In the genomic region with DNA sequence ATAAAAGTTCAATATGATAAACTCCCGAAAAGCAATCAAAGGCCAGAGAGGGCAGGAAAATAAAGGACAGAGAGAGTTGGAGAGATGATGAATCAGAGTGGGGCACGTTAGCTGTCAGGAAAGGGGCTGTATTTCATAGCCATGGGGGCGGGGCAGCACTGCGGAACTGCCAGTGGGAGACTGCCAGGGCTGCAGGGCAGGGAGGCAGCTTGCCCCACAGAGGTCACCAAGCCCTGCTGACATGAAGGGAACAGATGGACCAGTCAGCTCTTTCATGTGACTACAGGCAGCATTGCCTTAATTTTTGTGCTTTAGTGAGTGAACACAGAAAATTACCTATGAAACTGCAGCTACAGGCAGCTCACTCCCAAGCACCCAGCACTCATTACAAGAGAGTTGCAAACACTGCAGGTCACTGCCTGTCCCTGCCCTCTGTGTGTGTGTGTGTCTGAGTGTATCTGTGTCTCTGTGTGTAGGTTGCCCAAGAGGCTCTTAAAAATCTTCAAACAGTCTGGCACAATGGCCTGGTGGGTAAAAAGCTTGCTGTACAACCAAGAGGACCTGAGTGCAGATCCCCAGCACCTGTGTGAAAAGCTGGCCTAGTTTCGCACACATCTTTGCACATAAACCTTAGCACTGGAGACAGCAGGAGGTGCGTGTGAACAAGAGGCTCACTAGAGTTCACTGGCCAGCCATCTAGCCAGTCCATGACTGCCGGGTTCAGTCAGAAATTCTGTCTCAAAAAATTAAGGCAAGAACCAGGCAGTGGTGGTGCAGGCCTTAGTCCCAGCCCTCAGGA, we compare ENCODE assay signal across 8 mouse cellular contexts.
DNase-seq lines count a peak whose midpoint lies in the region; ATAC-seq lines count a peak whose summit lies in the region.

No protein-coding gene starts in this region.

- H3K9me3 ChIP-seq in kidney, embryonic 14.5 days (ENCODE audit: control insufficient read depth, low read length): no peaks in the 10 kb centered on the region
- no peaks in the 10 kb centered on the region for H3K9me3 ChIP-seq in heart, embryonic 12.5 days (replicated peaks)

- H3K4me1 ChIP-seq in kidney, embryonic 14.5 days (ENCODE audit: control insufficient read depth, insufficient read depth, low read length): no peaks in the 10 kb centered on the region; the same call in 1 of the 2 replicates
- peaks cover 3% of the 10 kb centered on the region for H3K4me1 ChIP-seq in heart, embryonic 12.5 days (replicated peaks)

- H3K79me2 ChIP-seq in macrophage (ENCODE audit: inconsistent target): no peaks in the 10 kb centered on the region

- no peak for ATAC-seq in kidney, embryonic 14.5 days (ENCODE audit: low FRiP score, low TSS enrichment)
- no peak for ATAC-seq in heart, embryonic 12.5 days (ENCODE audit: insufficient number of reproducible peaks, low FRiP score)

- no peak overlapping the region for H3K4me3 ChIP-seq in kidney, embryonic 14.5 days (ENCODE audit: low read length)
- no peak overlapping the region for H3K4me3 ChIP-seq in macrophage (ENCODE audit: inconsistent target)
- no peak overlapping the region for H3K4me3 ChIP-seq in heart, embryonic 12.5 days

- no peak overlapping the region for H3K27ac ChIP-seq in kidney, embryonic 14.5 days (ENCODE audit: low read depth, low read length)
- peak overlapping the region; percentile 62 for H3K27ac ChIP-seq in macrophage
- H3K27ac ChIP-seq in heart, embryonic 12.5 days (ENCODE audit: poor library complexity, severe bottlenecking): no peak overlapping the region

- H3K27me3 ChIP-seq in kidney, embryonic 14.5 days (ENCODE audit: control insufficient read depth, insufficient read depth, low read length): no peaks in the 10 kb centered on the region
- H3K27me3 ChIP-seq in heart, embryonic 12.5 days (replicated peaks): no peaks in the 10 kb centered on the region

- WGBS in kidney, embryonic 14.5 days: 42% methylated on average over 7 of the region's 7 CpGs
- whole genome bisulfite sequencing in macrophage (ENCODE audit: missing documents): 45% methylated on average over 7 of the region's 7 CpGs
- 64% methylated on average over 7 of the region's 7 CpGs for WGBS in heart, embryonic 12.5 days

- peak; percentile 29 for DNase-seq in kidney, adult 11 months
- DNase-seq in adrenal gland, postnatal 25 days: peak; percentile 88
- DNase-seq in gastrocnemius, postnatal 25 days: peak; percentile 67
- DNase-seq in testis, postnatal 10 days (ENCODE audit: low spot score): no peak
- DNase-seq in natural killer cell, adult 2 months (ENCODE audit: low spot score in 2 of 2): no peak

- H3K36me3 ChIP-seq in kidney, embryonic 14.5 days (ENCODE audit: control insufficient read depth, insufficient read depth, low read length): no peaks in the 10 kb centered on the region
- no peaks in the 10 kb centered on the region for H3K36me3 ChIP-seq in macrophage (ENCODE audit: inconsistent target)
- no peaks in the 10 kb centered on the region for H3K36me3 ChIP-seq in heart, embryonic 12.5 days

- no peak overlapping the region for H3K4me2 ChIP-seq in kidney, embryonic 14.5 days (replicated peaks; ENCODE audit: low read depth, low read length)
- no peak overlapping the region for H3K4me2 ChIP-seq in heart, embryonic 12.5 days

- no peak overlapping the region for H3K9ac ChIP-seq in kidney, embryonic 14.5 days (ENCODE audit: low read depth, low read length)
- no peak overlapping the region for H3K9ac ChIP-seq in heart, embryonic 12.5 days

Comparison
In these comparisons a context has a peak if more than half of its experiments do, and no peak if none do; other contexts are left out.
1. DNase-seq: peak in kidney, adult 11 months (single experiment), adrenal gland, postnatal 25 days (single experiment) and gastrocnemius, postnatal 25 days (single experiment); none in testis, postnatal 10 days (single experiment) and natural killer cell, adult 2 months (0 of 2).